Mouse (Mus musculus) liver, postnatal 0 days (tissue): ENCODE results near the gene Col11a2. TPM values are rescaled to one million over a fixed set of nuclear protein-coding genes. Genes with fewer than 3 reads are reported as not detected.

Experiments used
- ATAC-seq: fragments of 200-750 bp; cut with Nextera tagmentation; 2 replicates; pipeline ENCODE4 v1.8.0; 2017; ENCODE audit warnings: mild to moderate bottlenecking, moderate library complexity
- DNase-seq: peaks from one replicate; pipeline ENCODE4 v3.0.0-alpha.2; 2016
- H3K27ac ChIP-seq: fragments of 300-500 bp; sonication (generic); 2 replicates; pipeline ENCODE4 v1.5.1; 2014; ENCODE audit warnings: antibody characterized with exemption, moderate library complexity, mild to moderate bottlenecking, low read depth
- H3K27me3 ChIP-seq: fragments of 300-500 bp; sonication (generic); 2 replicates; pipeline ENCODE4 v1.6.1; 2014; ENCODE audit warnings: low read length, control low read depth, mixed read lengths; ENCODE audit not compliant: insufficient read depth
- H3K36me3 ChIP-seq: fragments of 300-500 bp; sonication (generic); replicated peaks from 2 replicates; pipeline ENCODE4 v1.6.1; 2014; ENCODE audit warnings: mild to moderate bottlenecking, control low read depth, low read length, moderate library complexity, mixed read lengths; ENCODE audit not compliant: insufficient read depth
- H3K4me1 ChIP-seq: fragments of 300-500 bp; sonication (generic); 2 replicates; pipeline ENCODE4 v1.6.1; 2014; ENCODE audit warnings: antibody characterized with exemption, mild to moderate bottlenecking, control low read depth; ENCODE audit not compliant: insufficient read depth
- H3K4me2 ChIP-seq: fragments of 300-500 bp; sonication (generic); 2 replicates; pipeline ENCODE4 v1.6.1; 2014; ENCODE audit warnings: low read depth, mild to moderate bottlenecking, low read length, moderate library complexity, mixed read lengths
- H3K4me3 ChIP-seq: fragments of 300-500 bp; sonication (generic); 2 replicates; pipeline ENCODE4 v1.5.1; 2014; ENCODE audit warnings: low read depth, low read length
- H3K9ac ChIP-seq: fragments of 300-500 bp; sonication (generic); replicated peaks from 2 replicates; pipeline ENCODE4 v1.6.1; 2014; ENCODE audit warnings: mild to moderate bottlenecking, moderate library complexity
- H3K9me3 ChIP-seq: fragments of 300-500 bp; sonication (generic); 2 replicates; pipeline ENCODE4 v1.6.1; 2016; ENCODE audit warnings: mild to moderate bottlenecking, control low read depth, low read length, mixed read lengths
- CTCF ChIP-seq: sonication (generic); IDR thresholded peaks from 2 replicates; pipeline ENCODE4 v1.5.1; 2016; ENCODE audit warnings: antibody characterized with exemption, low read depth
- EP300 ChIP-seq: IDR thresholded peaks from 2 replicates; pipeline ENCODE4 v1.6.1; 2016; ENCODE audit warnings: antibody characterized with exemption, low read depth, mild to moderate bottlenecking
- WGBS: fragments of 180-500 bp; shearing (Covaris S2); extraction: QIAGEN DNeasy Blood & Tissue Kit; methylation state at CpG from one replicate; pipeline ENCODE4 v1.1.7; 2014; ENCODE audit not compliant: insufficient replicate concordance; 5-methylcytosine and 5-hydroxymethylcytosine counted together
- polyA plus RNA-seq: library from polyadenylated mRNA; unstranded; fragments of >200 nt; fragmentation: Nextera tagmentation; extraction: Ambion mirVana; gene quantifications from 2 replicates; pipeline ENCODE4 v1.2.1, GENCODE M21; 2015

Gene Col11a2
- polyA plus RNA-seq, 1 experiment from 2014 or later, result 0.47 TPM

- TF ChIP-seq EP300, result no peak
- no peak for TF ChIP-seq CTCF
- DNase-seq (no peak), ATAC-seq (no peak)
- peaks cover 6% of the 10 kb centered on the region; the same call in 1 of the 2 replicates for H3K27me3 ChIP-seq
- no peaks in the 10 kb centered on the region for H3K36me3 ChIP-seq
- no peak overlapping the region for H3K4me2 ChIP-seq
- H3K27ac ChIP-seq, result no peak overlapping the region
- H3K4me3 ChIP-seq, result no peak overlapping the region
- H3K4me1 ChIP-seq, result no peaks in the 10 kb centered on the region
- no peak overlapping the region for H3K9ac ChIP-seq
- WGBS, result 34% methylated on average over 8 of the region's 8 CpGs
- H3K9me3 ChIP-seq, result no peaks in the 10 kb centered on the region
Measured at GRCm38 (mm10) chr17:34083104-34083503, 43.9 kb downstream of the Col11a2 start.

- Histone ChIP-seq H3K4me1 (0 out of 2 replicates have a peak, but pooled peaks cover 3% of the 10 kb centered on the region), H3K4me3 (no peak overlapping the region), H3K9me3 (no peaks in the 10 kb centered on the region), H3K9ac (no peak overlapping the region), H3K27ac (no peak overlapping the region), H3K27me3 (peaks cover 6% of the 10 kb centered on the region; the same call in 1 of the 2 replicates), H3K4me2 (no peak overlapping the region), H3K36me3 (no peaks in the 10 kb centered on the region)
- DNase-seq (no peak), ATAC-seq (no peak)
- WGBS, result 67% methylated on average over 2 of the region's 2 CpGs
- TF ChIP-seq EP300, result no peak
- TF ChIP-seq CTCF, result no peak
Measured at GRCm38 (mm10) chr17:34087386-34087785, 48.1 kb downstream of the Col11a2 start.

- TF ChIP-seq CTCF (no peak), EP300 (no peak)
- no peak overlapping the region for H3K4me3 ChIP-seq
- no peaks in the 10 kb centered on the region for H3K36me3 ChIP-seq
- 0 out of 2 replicates have a peak, but pooled peaks cover 4% of the 10 kb centered on the region for H3K4me1 ChIP-seq
- DNase-seq, result no peak
- WGBS, result 51% methylated on average over 11 of the region's 11 CpGs
- no peak for ATAC-seq
- H3K9me3 ChIP-seq, result no peaks in the 10 kb centered on the region
- no peak overlapping the region for H3K9ac ChIP-seq
- H3K27me3 ChIP-seq, result peaks cover 6% of the 10 kb centered on the region; the same call in 1 of the 2 replicates
- H3K27ac ChIP-seq, result no peak overlapping the region
- H3K4me2 ChIP-seq, result no peak overlapping the region
Measured at GRCm38 (mm10) chr17:34088124-34088523, 48.9 kb downstream of the Col11a2 start.

GRCm38 (mm10) chr17:34090923-34091322, 51.7 kb downstream of the Col11a2 start:
- Histone ChIP-seq H3K4me1 (0 out of 2 replicates have a peak, but pooled peaks cover 4% of the 10 kb centered on the region), H3K4me2 (no peak overlapping the region), H3K27me3 (peaks cover under 1% of the 10 kb centered on the region; the same call in 1 of the 2 replicates), H3K9me3 (no peaks in the 10 kb centered on the region), H3K4me3 (no peak overlapping the region), H3K9ac (no peak overlapping the region), H3K27ac (no peak overlapping the region), H3K36me3 (no peaks in the 10 kb centered on the region)
- TF ChIP-seq CTCF, result peak; percentile 60
- TF ChIP-seq EP300, result no peak
- 47% methylated on average over 7 of the region's 7 CpGs for WGBS
- ATAC-seq, result no peak
- DNase-seq, result peak; percentile 57

GRCm38 (mm10) chr17:34092197-34092875, 53.1 kb downstream of the Col11a2 start, which contains the start of gene H2-Oa:
Gene H2-Oa (plus strand): TSS chr17:34092340.
- no peaks in the 10 kb centered on the region for H3K36me3 ChIP-seq
- no peak for DNase-seq
- TF ChIP-seq CTCF, result no peak
- no peak for TF ChIP-seq EP300
- 0 out of 2 replicates have a peak within 1 kb of the TSS, but pooled peaks have one; percentile 15 for H3K4me3 ChIP-seq
- H3K4me1 ChIP-seq, result 0 out of 2 replicates have a peak, but pooled peaks cover 4% of the 10 kb centered on the region
- H3K9ac ChIP-seq, result 0 out of 2 replicates have a peak within 1 kb of the TSS, but pooled peaks have one; percentile 30
- WGBS, result 13% methylated on average over 11 of the region's 11 CpGs
- no peak for ATAC-seq
- no peaks in the 10 kb centered on the region for H3K9me3 ChIP-seq
- no peaks in the 10 kb centered on the region for H3K27me3 ChIP-seq
- peak within 1 kb of the TSS; percentile 52 for H3K4me2 ChIP-seq
- 0 out of 2 replicates have a peak within 1 kb of the TSS, but pooled peaks have one; percentile 39 for H3K27ac ChIP-seq

GRCm38 (mm10) chr17:34093199-34093874, 54.1 kb downstream of the Col11a2 start:
- Histone ChIP-seq H3K4me1 (0 out of 2 replicates have a peak, but pooled peaks cover 4% of the 10 kb centered on the region), H3K4me3 (no peak overlapping the region), H3K27ac (no peak overlapping the region), H3K27me3 (no peaks in the 10 kb centered on the region), H3K36me3 (no peaks in the 10 kb centered on the region), H3K4me2 (no peak overlapping the region), H3K9ac (no peak overlapping the region), H3K9me3 (no peaks in the 10 kb centered on the region)
- ATAC-seq, result no peak
- WGBS, result 38% methylated on average over 7 of the region's 7 CpGs
- DNase-seq, result no peak
- TF ChIP-seq EP300, result no peak
- TF ChIP-seq CTCF, result no peak
